Mouse (Mus musculus) hindbrain, embryonic 15.5 days (tissue): ENCODE results near the gene Zfp652. TPM values are rescaled to one million over a fixed set of nuclear protein-coding genes. Genes with fewer than 3 reads are reported as not detected.

Experiments
- ATAC-seq: fragments of 200-750 bp; cut with Nextera tagmentation; 2 replicates; pipeline ENCODE4 v1.8.0; 2017; ENCODE audit warnings: low read depth, moderate number of reproducible peaks, moderate TSS enrichment; ENCODE audit not compliant: low FRiP score
- H3K27ac ChIP-seq: fragments of 300-500 bp; sonication (generic); replicated peaks from 2 replicates; pipeline ENCODE4 v1.5.1; 2015; ENCODE audit warnings: mild to moderate bottlenecking, inconsistent platforms
- H3K27me3 ChIP-seq: fragments of 300-500 bp; sonication (generic); 2 replicates; pipeline ENCODE4 v1.6.1; 2015; ENCODE audit warnings: control low read depth, inconsistent platforms
- H3K36me3 ChIP-seq: fragments of 300-500 bp; sonication (generic); 2 replicates; pipeline ENCODE4 v1.6.1; 2015; ENCODE audit warnings: control low read depth, inconsistent platforms
- H3K4me1 ChIP-seq: fragments of 300-500 bp; sonication (generic); replicated peaks from 2 replicates; pipeline ENCODE4 v1.6.1; 2015; ENCODE audit warnings: control low read depth, inconsistent platforms
- H3K4me2 ChIP-seq: fragments of 300-500 bp; sonication (generic); 2 replicates; pipeline ENCODE4 v1.6.1; 2015; ENCODE audit warnings: moderate library complexity, mild to moderate bottlenecking, inconsistent platforms
- H3K4me3 ChIP-seq: fragments of 300-500 bp; sonication (generic); 2 replicates; pipeline ENCODE4 v1.5.1; 2015; ENCODE audit warnings: mild to moderate bottlenecking, inconsistent platforms
- H3K9ac ChIP-seq: fragments of 300-500 bp; sonication (generic); 2 replicates; pipeline ENCODE4 v1.6.1; 2015; ENCODE audit warnings: inconsistent platforms
- H3K9me3 ChIP-seq: fragments of 300-500 bp; sonication (generic); 2 replicates; pipeline ENCODE4 v1.6.1; 2016; ENCODE audit warnings: control low read depth, inconsistent platforms
- whole genome bisulfite sequencing: fragments of 180-500 bp; shearing (Covaris S2); methylation state at CpG from one replicate; pipeline ENCODE4 v1.1.7; 2015; 5-methylcytosine and 5-hydroxymethylcytosine counted together
- polyA plus RNA-seq: library from polyadenylated mRNA; unstranded; fragments of >200 nt; fragmentation: Nextera tagmentation; extraction: Ambion mirVana; gene quantifications from 2 replicates; pipeline ENCODE4 v1.2.1, GENCODE M21; 2015

Zfp652 gene
- polyA plus RNA-seq, 1 experiment from 2014 or later: 26.1 TPM

GRCm38 (mm10) chr11:95792950-95793509 lies 80.6 kb downstream of the Zfp652 start:
- Histone ChIP-seq H3K9ac (no peak overlapping the region), H3K4me2 (no peak overlapping the region), H3K27me3 (0 out of 2 replicates have a peak, but pooled peaks cover 6% of the 10 kb centered on the region), H3K36me3 (no peaks in the 10 kb centered on the region), H3K4me3 (no peak overlapping the region), H3K27ac (no peak overlapping the region), H3K4me1 (peaks cover 10% of the 10 kb centered on the region), H3K9me3 (no peaks in the 10 kb centered on the region)
- ATAC-seq: no peak
- 93% methylated on average over 8 of the region's 8 CpGs for WGBS

DNA sequence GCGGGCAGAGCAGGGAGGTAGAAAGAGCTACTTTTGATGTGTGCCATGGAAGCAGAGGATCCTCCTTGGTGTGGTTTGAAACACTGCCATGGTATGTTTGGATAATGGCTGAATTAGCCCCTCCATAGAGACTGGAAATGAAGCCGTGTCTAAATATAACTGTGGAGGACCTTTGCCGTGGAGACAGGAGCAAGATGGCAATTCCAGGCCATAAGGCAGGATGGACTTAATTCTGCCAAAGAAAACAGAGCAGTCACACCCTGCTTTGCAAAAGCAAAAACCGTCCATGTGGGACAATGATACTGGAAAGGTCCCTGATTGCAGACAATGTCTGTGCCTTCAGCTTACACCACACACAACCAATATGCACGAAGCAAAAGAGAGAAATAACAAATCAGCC lies 81.7 kb downstream of the Zfp652 start:
- WGBS: 61% methylated on average over 5 of the region's 5 CpGs

GRCm38 (mm10) chr11:95795582-95795981 lies 83.1 kb downstream of the Zfp652 start:
- no peak overlapping the region for H3K9ac ChIP-seq
- no peak overlapping the region for H3K4me3 ChIP-seq
- H3K36me3 ChIP-seq: no peaks in the 10 kb centered on the region
- 0 out of 2 replicates have a peak, but pooled peaks cover 6% of the 10 kb centered on the region for H3K27me3 ChIP-seq
- ATAC-seq: no peak
- peaks cover 10% of the 10 kb centered on the region for H3K4me1 ChIP-seq
- 73% methylated on average over 5 of the region's 5 CpGs for WGBS
- no peak overlapping the region for H3K27ac ChIP-seq
- no peak overlapping the region for H3K4me2 ChIP-seq
- H3K9me3 ChIP-seq: no peaks in the 10 kb centered on the region

More for the DNA sequence above, 81.7 kb downstream of the Zfp652 start:
- H3K4me1 ChIP-seq: peaks cover 10% of the 10 kb centered on the region
- no peaks in the 10 kb centered on the region for H3K36me3 ChIP-seq
- H3K9me3 ChIP-seq: no peaks in the 10 kb centered on the region
- no peak overlapping the region for H3K27ac ChIP-seq
- H3K27me3 ChIP-seq: 0 out of 2 replicates have a peak, but pooled peaks cover 6% of the 10 kb centered on the region
- no peak for ATAC-seq
- H3K4me2 ChIP-seq: no peak overlapping the region
- no peak overlapping the region for H3K4me3 ChIP-seq
- no peak overlapping the region for H3K9ac ChIP-seq

DNA sequence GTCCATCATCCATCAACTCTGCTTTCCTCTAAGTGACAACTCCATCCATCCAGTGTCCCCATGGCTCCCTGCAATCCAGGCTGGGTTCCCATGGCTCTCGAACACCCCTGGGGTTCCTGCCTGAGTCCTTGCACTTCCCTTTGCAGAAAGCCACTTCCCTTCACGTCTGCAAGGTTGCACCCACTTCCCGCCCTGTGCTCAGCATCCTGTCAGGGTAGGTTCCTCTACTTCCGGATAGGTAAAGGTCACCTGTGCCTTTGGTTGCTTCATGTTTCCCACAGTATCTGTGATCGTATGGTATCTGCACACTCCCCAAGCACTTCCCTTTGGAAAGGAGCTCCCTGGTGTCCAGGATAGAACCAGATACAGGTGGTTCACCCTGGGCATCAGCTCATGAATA lies 92.5 kb downstream of the Zfp652 start:
- Histone ChIP-seq H3K27ac (no peak overlapping the region), H3K36me3 (no peaks in the 10 kb centered on the region), H3K4me3 (no peak overlapping the region), H3K9ac (no peak overlapping the region), H3K9me3 (no peaks in the 10 kb centered on the region), H3K4me2 (no peak overlapping the region), H3K4me1 (no peaks in the 10 kb centered on the region), H3K27me3 (no peaks in the 10 kb centered on the region)
- 72% methylated on average over 5 of the region's 5 CpGs for WGBS
- ATAC-seq: no peak

DNA sequence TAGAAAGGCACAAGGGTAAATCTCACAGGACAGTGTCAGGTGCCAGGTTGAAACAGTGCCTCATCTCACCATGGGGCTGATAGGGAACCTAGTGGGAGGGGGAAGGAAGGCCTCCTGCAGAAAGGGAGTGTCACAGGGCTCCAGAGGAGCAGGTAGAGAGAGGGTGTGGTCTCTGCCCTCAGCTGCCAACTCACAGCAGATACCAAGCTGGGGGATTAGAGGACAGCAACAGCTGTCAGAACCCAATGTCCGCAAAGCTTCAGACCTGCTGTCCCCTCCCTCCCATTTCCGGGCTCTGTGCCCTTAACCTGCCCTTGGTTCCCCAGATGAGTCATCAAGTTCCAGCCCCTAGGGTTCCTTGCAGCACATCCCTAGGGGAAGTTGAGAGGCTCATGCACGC lies 93.1 kb downstream of the Zfp652 start:
- WGBS: 61% methylated on average over 3 of the region's 3 CpGs
- H3K36me3 ChIP-seq: no peaks in the 10 kb centered on the region

GRCm38 (mm10) chr11:95807884-95808283 lies 95.4 kb downstream of the Zfp652 start:
- 97% methylated on average over 5 of the region's 5 CpGs for WGBS
- H3K4me2 ChIP-seq: no peak overlapping the region
- H3K4me3 ChIP-seq: no peak overlapping the region
- no peaks in the 10 kb centered on the region for H3K36me3 ChIP-seq
- no peaks in the 10 kb centered on the region for H3K4me1 ChIP-seq
- H3K9ac ChIP-seq: no peak overlapping the region
- H3K27me3 ChIP-seq: no peaks in the 10 kb centered on the region
- H3K27ac ChIP-seq: no peak overlapping the region
- no peak for ATAC-seq
- H3K9me3 ChIP-seq: no peaks in the 10 kb centered on the region

More for the DNA sequence above, 93.1 kb downstream of the Zfp652 start:
- Histone ChIP-seq H3K27me3 (no peaks in the 10 kb centered on the region), H3K4me3 (no peak overlapping the region), H3K9me3 (no peaks in the 10 kb centered on the region), H3K9ac (no peak overlapping the region), H3K4me2 (no peak overlapping the region), H3K4me1 (no peaks in the 10 kb centered on the region), H3K27ac (no peak overlapping the region)
- ATAC-seq: no peak

DNA sequence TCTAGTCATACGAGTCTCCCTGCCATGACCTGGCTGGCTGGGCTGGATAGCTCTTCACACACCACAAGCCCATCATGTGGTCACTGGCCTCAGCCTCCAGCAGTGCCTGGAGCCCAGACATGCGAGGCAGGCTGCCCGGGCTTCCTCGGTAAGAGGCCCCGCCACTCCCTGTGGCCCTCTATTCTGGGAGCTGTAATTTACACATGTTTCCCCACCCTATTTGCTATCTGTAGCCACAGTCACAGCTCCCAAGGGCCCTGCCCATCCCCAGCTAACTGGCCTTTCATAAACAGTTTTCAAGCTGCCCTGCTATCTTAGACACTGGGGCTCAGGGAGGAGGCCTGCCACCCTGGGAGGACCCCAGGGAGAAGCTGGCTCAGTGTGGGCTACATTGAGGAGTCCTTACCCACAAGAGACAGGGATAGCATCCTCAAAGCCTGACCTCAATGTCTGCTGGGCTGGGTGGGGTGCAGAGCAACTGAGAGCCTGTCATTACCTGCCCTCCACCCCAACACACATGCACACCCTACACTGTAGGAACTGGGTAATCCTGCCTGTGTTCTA lies 96.1 kb downstream of the Zfp652 start:
- WGBS: 84% methylated on average over 4 of the region's 5 CpGs
- Histone ChIP-seq H3K9me3 (no peaks in the 10 kb centered on the region), H3K4me2 (no peak overlapping the region), H3K27ac (no peak overlapping the region), H3K4me1 (no peaks in the 10 kb centered on the region), H3K9ac (no peak overlapping the region), H3K27me3 (no peaks in the 10 kb centered on the region), H3K36me3 (no peaks in the 10 kb centered on the region), H3K4me3 (no peak overlapping the region)
- no peak for ATAC-seq

DNA sequence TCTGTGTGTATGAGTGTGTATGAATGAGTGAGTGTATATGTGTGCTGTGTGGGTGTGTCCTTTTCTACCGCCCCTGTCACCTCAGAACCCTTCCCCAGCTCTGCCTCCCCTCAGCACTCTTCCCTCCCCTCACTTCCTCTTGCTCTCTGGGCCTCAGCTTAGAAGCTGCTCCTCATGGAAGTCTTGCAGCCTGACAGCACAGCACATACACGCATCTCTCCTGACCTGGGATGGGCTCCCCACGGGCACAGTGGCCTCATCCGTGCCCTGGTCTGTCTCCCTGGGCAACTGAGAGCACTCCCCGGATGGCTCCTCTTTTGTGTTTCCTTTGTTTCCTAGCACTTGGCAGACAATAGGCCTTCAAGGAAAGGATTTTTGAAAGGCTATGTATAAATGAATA lies 97.1 kb downstream of the Zfp652 start:
- H3K4me2 ChIP-seq: no peak overlapping the region
- H3K27me3 ChIP-seq: no peaks in the 10 kb centered on the region
- H3K9me3 ChIP-seq: no peaks in the 10 kb centered on the region
- no peak overlapping the region for H3K27ac ChIP-seq
- no peaks in the 10 kb centered on the region for H3K4me1 ChIP-seq
- no peak overlapping the region for H3K4me3 ChIP-seq
- ATAC-seq: no peak
- no peaks in the 10 kb centered on the region for H3K36me3 ChIP-seq
- no peak overlapping the region for H3K9ac ChIP-seq
- 12% methylated on average over 5 of the region's 5 CpGs for WGBS

DNA sequence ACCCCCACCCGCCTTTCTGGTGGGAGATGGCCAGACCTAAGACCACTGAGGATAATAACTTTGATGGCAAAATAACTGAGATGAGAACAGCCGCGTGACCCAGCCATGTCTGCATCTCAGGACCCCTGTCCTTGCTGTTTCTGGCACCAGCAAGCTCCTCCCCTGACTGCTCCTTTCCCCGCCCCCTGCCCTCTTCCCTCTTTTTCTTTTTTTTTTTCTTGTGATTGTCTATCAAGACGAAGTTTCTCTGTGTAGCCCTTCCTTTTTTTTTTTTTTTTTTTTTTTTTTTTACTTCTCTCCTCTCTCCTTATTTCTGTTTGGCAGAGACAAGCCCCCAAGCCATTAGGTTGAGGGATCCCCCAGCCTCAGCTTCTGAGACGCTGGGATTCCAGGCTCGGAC lies 98.4 kb downstream of the Zfp652 start:
- Histone ChIP-seq H3K9ac (no peak overlapping the region), H3K27me3 (no peaks in the 10 kb centered on the region), H3K4me1 (no peaks in the 10 kb centered on the region), H3K4me2 (no peak overlapping the region), H3K36me3 (no peaks in the 10 kb centered on the region), H3K9me3 (no peaks in the 10 kb centered on the region), H3K4me3 (no peak overlapping the region), H3K27ac (no peak overlapping the region)
- ATAC-seq: no peak
- WGBS: 50% methylated on average over 7 of the region's 7 CpGs

DNA sequence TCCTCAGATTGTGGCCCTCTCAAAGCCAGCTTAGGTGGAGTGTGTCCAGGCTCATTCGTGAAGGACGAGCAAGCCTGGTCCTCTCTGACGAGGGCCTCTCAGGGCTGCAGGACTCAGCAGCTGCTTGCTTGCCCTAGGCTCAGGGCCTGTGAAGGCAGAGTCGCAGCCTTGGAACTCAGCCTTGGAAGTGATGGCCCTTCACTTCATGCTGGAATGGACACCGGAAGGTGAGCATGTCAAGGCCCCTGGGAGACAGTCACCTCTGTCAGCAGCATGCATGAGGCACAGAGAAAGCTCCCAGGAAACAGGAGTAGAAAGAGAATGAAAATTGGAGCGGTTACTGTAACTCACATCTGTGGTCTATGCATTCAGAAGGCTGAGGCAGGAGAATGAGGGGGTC lies 99.3 kb downstream of the Zfp652 start:
- 85% methylated on average over 6 of the region's 6 CpGs for WGBS
- no peaks in the 10 kb centered on the region for H3K9me3 ChIP-seq
- H3K27me3 ChIP-seq: no peaks in the 10 kb centered on the region
- no peak overlapping the region for H3K27ac ChIP-seq
- H3K9ac ChIP-seq: no peak overlapping the region
- no peak for ATAC-seq
- no peaks in the 10 kb centered on the region for H3K36me3 ChIP-seq
- no peak overlapping the region for H3K4me3 ChIP-seq
- no peaks in the 10 kb centered on the region for H3K4me1 ChIP-seq
- no peak overlapping the region for H3K4me2 ChIP-seq

DNA sequence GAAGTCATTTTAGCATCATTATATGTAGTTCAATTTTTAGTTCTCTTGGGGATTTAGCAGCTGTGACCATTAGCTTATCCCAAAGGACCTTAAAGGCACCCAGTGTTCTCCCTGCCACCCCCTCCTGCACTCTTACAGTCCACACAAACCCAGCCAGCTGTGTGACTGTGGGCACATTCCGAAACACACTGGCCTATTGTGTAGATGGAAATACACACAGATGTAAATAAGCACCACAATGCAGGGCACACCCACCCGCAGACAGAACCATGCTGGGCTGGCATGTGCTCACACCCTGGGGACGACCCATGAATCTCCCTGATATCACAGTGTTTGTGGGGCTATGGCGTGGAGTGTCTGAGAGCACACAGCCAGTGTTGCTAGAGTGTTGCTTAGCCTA lies 99.8 kb downstream of the Zfp652 start:
- Histone ChIP-seq H3K9ac (no peak overlapping the region), H3K36me3 (no peaks in the 10 kb centered on the region), H3K27ac (no peak overlapping the region), H3K9me3 (no peaks in the 10 kb centered on the region), H3K27me3 (no peaks in the 10 kb centered on the region), H3K4me2 (no peak overlapping the region), H3K4me3 (no peak overlapping the region), H3K4me1 (no peaks in the 10 kb centered on the region)
- ATAC-seq: no peak
- 51% methylated on average over 4 of the region's 4 CpGs for WGBS

- no peaks in the 10 kb centered on the region for H3K9me3 ChIP-seq
- no peaks in the 10 kb centered on the region for H3K36me3 ChIP-seq
- no peaks in the 10 kb centered on the region for H3K27me3 ChIP-seq
- no peak overlapping the region for H3K4me2 ChIP-seq
- no peak overlapping the region for H3K9ac ChIP-seq
- no peak overlapping the region for H3K4me3 ChIP-seq
- no peak overlapping the region for H3K27ac ChIP-seq
- no peaks in the 10 kb centered on the region for H3K4me1 ChIP-seq
- 95% methylated on average over 2 of the region's 2 CpGs for WGBS
- ATAC-seq: no peak
Measured at GRCm38 (mm10) chr11:95814101-95814500, 101.6 kb downstream of the Zfp652 start.

GRCm38 (mm10) chr11:95814857-95815256 lies 102.4 kb downstream of the Zfp652 start:
- H3K27me3 ChIP-seq: no peaks in the 10 kb centered on the region
- no peak overlapping the region for H3K4me3 ChIP-seq
- H3K4me1 ChIP-seq: no peaks in the 10 kb centered on the region
- no peaks in the 10 kb centered on the region for H3K9me3 ChIP-seq
- no peak overlapping the region for H3K4me2 ChIP-seq
- H3K36me3 ChIP-seq: no peaks in the 10 kb centered on the region
- WGBS: 80% methylated on average over 5 of the region's 5 CpGs
- ATAC-seq: no peak
- H3K27ac ChIP-seq: no peak overlapping the region
- H3K9ac ChIP-seq: no peak overlapping the region
